ENCODE assay signal across 1 mouse cellular context in the genomic region with DNA sequence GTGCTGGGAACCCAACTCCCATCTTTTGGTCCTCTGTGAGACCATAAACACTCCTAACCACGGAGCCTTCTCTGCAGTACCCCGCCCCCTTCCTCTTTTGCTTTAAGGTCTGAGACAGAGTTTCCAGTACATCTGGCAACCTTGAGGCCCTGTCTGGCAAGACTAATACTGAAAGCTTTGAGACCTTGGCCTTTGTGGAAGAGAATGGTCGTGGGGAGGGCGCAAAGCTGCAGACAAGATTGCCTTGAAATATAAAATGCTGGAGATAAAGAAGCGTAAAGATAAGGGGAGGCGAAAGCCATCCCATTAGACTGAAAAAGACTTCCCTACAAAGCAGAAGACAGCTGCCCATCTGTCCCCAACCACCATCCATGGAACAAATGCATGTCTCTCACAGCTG.
TF ChIP-seq lines count a peak whose summit lies in the region.

No protein-coding gene starts in this region.

TF ChIP-seq in CH12.LX, 34 proteins besides CTCF, POLR2A, EP300 and RAD21:
- peak; percentile 47; the same call in 1 of the 2 replicates for TF ChIP-seq NELFE (IDR thresholded peaks at IDR 0.05; ENCODE audit: low read depth, low read length)
- TF ChIP-seq HCFC1 (IDR thresholded peaks at IDR 0.05; ENCODE audit: low read depth, low read length) = peak; percentile 64
- TF ChIP-seq E2F4 (IDR thresholded peaks at IDR 0.05; ENCODE audit: insufficient replicate concordance, low read depth, low read length) = no peak
- TF ChIP-seq MAFK (IDR thresholded peaks at IDR 0.05; ENCODE audit: insufficient replicate concordance, low read length) = peak; percentile 58; the same call in 1 of the 2 replicates
- 0 out of 2 replicates have a peak, but pooled peaks have one; percentile 47 for TF ChIP-seq KAT2A (IDR thresholded peaks at IDR 0.05; ENCODE audit: insufficient replicate concordance, low read length)
- TF ChIP-seq MAX (IDR thresholded peaks at IDR 0.05; ENCODE audit: low read length) = 0 out of 2 replicates have a peak, but pooled peaks have one; percentile 41
- TF ChIP-seq USF1 (IDR thresholded peaks at IDR 0.05; ENCODE audit: low read depth, low read length) = no peak
- TF ChIP-seq MXI1 (IDR thresholded peaks at IDR 0.05; ENCODE audit: low read depth, low read length) = peak; percentile 76
- TF ChIP-seq MAZ (IDR thresholded peaks at IDR 0.05; ENCODE audit: low read depth, low read length) = peak; percentile 95
- TF ChIP-seq POLR2AphosphoS2 (IDR thresholded peaks at IDR 0.05; ENCODE audit: low read depth, low read length) = no peak
- TF ChIP-seq ELF1 (IDR thresholded peaks at IDR 0.05; ENCODE audit: low read depth, low read length) = peak; percentile 59
- peak; percentile 2; the same call in 1 of the 2 replicates for TF ChIP-seq SMC3 (IDR thresholded peaks at IDR 0.05; ENCODE audit: low read depth, low read length)
- TF ChIP-seq ZMIZ1 (IDR thresholded peaks at IDR 0.05; ENCODE audit: low read depth, low read length) = peak; percentile 56; the same call in 1 of the 2 replicates
- TF ChIP-seq MYC (IDR thresholded peaks at IDR 0.05; ENCODE audit: low read depth, low read length) = peak; percentile 75; the same call in 1 of the 2 replicates
- 0 out of 2 replicates have a peak, but pooled peaks have one; percentile 34 for TF ChIP-seq NRF1 (IDR thresholded peaks at IDR 0.05; ENCODE audit: low read depth, low read length)
- no peak for TF ChIP-seq GABPA (IDR thresholded peaks at IDR 0.05; ENCODE audit: insufficient replicate concordance, low read depth, low read length)
- TF ChIP-seq UBTF (IDR thresholded peaks at IDR 0.05; ENCODE audit: low read depth, low read length) = peak; percentile 56; the same call in 1 of the 2 replicates
- peak; percentile 89 for TF ChIP-seq JUN (IDR thresholded peaks at IDR 0.05; ENCODE audit: insufficient read depth, low read depth, low read length)
- TF ChIP-seq MEF2A (IDR thresholded peaks at IDR 0.05; ENCODE audit: borderline replicate concordance, low read depth, low read length) = peak; percentile 88
- peak; percentile 92 for TF ChIP-seq ETS1 (conservative IDR thresholded peaks at IDR 0.05; ENCODE audit: low read depth, low read length)
- peak; percentile 91 for TF ChIP-seq CHD2 (IDR thresholded peaks at IDR 0.05; ENCODE audit: low read length)
- TF ChIP-seq TCF12 (IDR thresholded peaks at IDR 0.05; ENCODE audit: low read depth, low read length) = peak; percentile 83
- TF ChIP-seq PAX5 (IDR thresholded peaks at IDR 0.05; ENCODE audit: low read length) = no peak
- TF ChIP-seq SIN3A (IDR thresholded peaks at IDR 0.05; ENCODE audit: low read length) = peak; percentile 95
- peak; percentile 41; the same call in 1 of the 2 replicates for TF ChIP-seq TBP (conservative IDR thresholded peaks at IDR 0.05; ENCODE audit: low read depth, low read length)
- peak; percentile 95 for TF ChIP-seq IRF4 (IDR thresholded peaks at IDR 0.05; ENCODE audit: low read depth, low read length)
- TF ChIP-seq ZKSCAN1 (IDR thresholded peaks at IDR 0.05; ENCODE audit: borderline replicate concordance, low read depth, low read length) = no peak
- TF ChIP-seq ZC3H11A (IDR thresholded peaks at IDR 0.05; ENCODE audit: low read depth, low read length) = no peak
- TF ChIP-seq JUND (conservative IDR thresholded peaks at IDR 0.05; ENCODE audit: low read depth, low read length) = peak; percentile 88
- TF ChIP-seq RCOR1 (conservative IDR thresholded peaks at IDR 0.05; ENCODE audit: low read depth, low read length) = peak; percentile 89; the same call in 1 of the 2 replicates
- no peak for TF ChIP-seq ZNF384 (IDR thresholded peaks at IDR 0.05; ENCODE audit: low read depth, low read length)
- TF ChIP-seq BHLHE40 (IDR thresholded peaks at IDR 0.05; ENCODE audit: low read depth, low read length) = peak; percentile 54
- no peak for TF ChIP-seq USF2 (conservative IDR thresholded peaks at IDR 0.05; ENCODE audit: low read depth, low read length)
- TF ChIP-seq CHD1 (IDR thresholded peaks at IDR 0.05; ENCODE audit: low read depth, low read length) = peak; percentile 94
TF ChIP-seq in CH12.LX: peak in this region for 25.
